Mouse (Mus musculus) ES-Bruce4 (cell line): ENCODE data around the gene Ostm1.

ENCODE experiments used
- EP300 ChIP-seq: IDR thresholded peaks from 2 replicates; pipeline ENCODE4 v1.6.1; 2011; ENCODE audit warnings: low read depth, low read length; ENCODE audit not compliant: insufficient read depth
- POLR2A ChIP-seq: IDR thresholded peaks from one replicate; pipeline ENCODE4 v1.8.1; 2011; ENCODE audit warnings: low read length; ENCODE audit not compliant: insufficient read depth

DNA sequence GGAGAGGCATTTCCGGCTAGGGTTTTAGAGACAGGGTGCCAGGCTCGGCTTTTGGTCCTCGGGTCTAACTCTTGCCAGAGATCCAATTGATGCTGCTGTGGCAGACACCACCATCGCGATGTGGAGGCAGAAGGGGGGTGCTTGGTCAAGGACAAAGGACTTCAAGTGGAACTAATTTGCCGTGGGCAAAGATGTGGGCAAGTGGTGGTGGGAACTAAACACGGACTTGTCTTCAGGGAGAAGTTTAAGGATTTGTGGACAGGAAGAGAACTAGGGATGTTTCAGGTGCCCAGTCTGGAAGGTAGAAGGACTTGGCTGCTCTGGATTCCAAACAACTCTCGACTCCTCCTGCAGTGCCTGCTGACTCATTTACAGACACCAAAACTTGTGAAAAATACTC, 1.5 kb downstream of the Ostm1 start:
- TF ChIP-seq POLR2A (no peak), EP300 (no peak)
